Mouse (Mus musculus) right cerebral cortex, postnatal 10 days (tissue): Measurements from ENCODE around the gene Cxcr5.
A peak's percentile ranks its signal among the peaks of the same experiment; 100 is the strongest.

Source experiments
- DNase-seq, 2 experiments: peaks; one replicate each; pipeline ENCODE4 v3.0.0; 2021; ENCODE audit warnings: low spot score in 2 of 2

Cxcr5 gene

DNA sequence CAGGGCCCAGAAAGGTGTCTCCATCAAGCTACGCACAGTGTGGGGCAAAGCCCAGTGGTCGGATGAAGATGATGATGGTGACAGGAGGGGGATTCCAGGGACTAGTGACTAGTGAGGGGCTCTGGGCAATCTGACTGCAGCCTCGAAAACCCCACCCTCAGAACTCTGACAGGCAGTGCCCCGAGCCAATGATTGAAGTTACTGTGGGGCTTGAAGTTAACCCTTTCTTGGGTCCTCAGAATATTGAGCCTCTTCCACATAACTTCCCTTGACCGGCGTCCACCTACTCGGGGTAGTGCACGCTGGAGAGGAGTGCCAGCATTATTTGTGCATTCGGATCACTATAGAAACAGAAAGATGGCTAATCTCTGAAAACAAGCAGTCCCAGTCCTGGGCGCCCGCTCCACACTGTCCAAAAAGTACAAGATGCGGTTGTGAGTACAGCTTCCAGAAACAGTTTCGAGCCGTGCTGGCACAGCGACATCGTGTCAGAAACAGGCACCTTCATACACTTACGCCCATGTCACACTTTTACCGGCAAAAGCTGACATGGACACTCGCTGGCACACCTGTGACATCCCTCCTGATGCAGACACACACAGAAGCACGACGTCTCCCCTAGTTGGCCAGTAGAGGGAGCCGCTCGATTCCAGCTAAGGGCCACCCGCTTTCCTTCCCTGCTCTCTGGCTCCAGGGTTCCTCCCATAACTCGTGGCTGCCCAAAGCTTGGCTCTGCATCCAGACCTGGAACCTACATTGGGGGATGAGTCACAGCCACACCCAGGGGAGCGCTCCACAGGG lies 81.8 kb downstream of the Cxcr5 start:
- peak; percentile 94 to 95 for DNase-seq

DNA sequence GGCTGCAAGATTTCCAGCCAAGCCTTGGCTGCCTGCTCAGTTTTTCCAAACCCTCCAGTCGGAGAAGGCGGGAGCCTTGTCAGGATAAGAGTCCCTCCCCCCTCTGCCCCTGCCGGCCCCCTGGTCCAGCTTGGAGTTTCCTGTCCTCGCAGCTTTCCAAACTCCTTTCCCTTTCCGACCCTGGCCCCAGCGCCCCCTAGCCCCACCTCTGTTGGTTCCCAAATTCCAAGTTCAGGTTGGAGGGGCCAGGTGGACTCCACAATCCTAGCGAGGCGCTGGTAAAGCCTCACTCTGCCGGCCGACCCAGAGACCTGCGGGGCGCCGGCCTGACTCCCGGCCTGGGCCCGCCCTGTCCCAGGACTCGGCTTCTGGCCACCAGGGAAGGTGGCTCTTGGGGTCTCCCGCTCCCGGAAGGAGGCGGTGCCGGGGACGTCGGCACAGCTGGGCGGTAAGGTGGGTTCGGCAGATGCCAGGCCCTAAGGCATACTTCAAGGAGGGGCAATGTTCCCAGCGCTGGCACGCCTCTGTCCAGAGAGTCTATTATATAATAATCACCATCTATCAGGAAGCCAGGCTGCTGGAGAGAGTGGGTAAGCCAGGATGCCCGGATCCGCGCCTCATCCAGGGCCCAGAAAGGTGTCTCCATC lies 82.6 kb downstream of the Cxcr5 start:
- DNase-seq, result peak; percentile 86 to 89

DNA sequence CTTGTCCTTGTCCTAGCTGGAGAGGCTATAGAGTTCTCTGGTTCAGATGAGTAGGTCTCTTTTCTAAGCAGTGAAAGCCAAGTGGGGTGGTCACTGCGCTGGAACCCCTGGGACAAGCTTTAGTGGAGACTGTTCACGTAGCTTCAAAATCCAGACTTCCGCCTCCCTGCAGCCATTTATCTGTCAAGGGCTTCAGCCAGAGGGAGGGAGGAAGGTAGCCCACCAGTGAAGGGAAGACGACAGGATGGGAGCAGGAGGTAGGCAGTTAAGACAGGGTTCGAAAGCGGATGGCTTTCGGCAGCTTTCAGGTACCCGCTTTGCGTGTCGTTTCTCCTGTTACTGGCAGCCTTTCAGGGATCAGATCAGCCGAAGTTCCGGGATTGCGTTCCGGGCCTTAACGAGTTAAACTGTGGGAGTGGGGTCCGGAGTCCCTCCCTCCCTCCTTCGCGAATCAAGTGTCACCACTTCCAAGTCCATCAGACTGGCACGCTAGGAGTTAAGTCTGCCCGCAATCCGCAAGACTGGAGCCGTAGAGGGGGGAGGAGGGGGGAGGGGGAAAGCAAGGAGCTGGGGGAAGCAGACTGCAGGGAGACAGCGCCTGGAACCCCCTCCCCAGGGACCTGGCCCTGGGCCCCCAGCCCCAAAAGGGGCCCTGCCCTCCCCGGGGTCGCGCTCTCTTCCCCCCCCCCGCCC lies 83.3 kb downstream of the Cxcr5 start:
- DNase-seq, result peak; percentile 87 to 92

DNA sequence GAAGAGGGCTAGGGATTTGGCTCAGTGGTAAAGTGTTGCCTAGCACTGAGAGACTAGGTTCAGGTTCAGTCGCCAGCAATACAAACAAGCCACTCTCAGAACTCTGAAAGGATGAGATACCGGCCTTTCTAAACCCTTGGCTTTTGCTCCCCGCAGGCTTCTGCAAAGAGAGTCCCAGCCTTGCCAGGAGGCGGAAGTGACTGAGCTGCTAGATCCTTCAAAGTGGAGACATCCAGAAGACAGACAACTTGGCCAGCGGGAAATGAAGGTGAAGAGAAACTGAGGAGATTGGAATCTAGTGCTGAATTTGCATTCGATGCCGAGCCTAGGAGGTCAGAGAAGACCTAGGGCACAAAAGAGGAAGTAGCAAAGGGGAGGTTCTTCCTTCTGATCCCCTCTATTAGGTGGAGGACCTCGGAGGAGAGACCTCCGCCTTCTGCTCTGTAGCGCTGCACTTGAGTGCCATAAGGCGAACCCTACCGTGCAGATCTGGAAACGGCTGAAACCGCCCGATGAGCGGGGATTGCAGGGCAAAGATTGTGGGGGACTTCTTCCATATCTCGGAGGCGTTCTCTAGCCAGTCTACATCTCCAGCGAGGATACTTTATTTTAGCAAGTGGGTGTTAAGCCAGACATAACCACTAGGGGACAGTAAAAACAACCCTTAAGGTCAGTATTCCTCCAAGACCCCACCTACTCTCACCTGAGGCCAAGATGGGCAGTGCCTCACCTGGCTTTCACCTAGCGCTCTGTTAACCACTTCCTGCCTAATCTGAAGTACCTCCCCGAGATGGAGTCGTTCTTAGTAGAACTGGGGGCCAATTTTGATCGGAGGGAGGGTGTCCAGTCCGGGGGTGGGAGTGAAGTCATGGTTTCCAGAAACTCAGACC lies 84.1 kb downstream of the Cxcr5 start:
- peak in 1 of 2 experiments; percentile 58 for DNase-seq

DNA sequence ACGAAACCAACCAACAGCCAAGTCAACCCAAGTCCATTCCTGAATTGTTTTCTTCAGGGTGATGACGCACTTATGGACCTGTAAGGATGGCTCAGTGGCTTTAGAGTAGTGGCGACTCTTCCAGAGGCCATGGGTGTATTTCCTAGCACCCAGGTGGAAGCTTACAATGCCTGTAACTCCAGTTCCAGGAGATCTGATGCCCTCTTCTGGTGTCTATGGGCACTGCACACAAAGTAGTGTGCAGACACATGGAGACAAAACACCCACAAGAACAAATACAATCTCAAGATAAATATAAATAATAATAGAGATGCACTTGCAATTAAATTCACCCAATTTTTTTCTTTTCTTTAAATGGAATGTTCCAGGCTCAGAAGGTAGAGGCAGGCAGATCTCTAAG lies 85.7 kb downstream of the Cxcr5 start:
- no peak for DNase-seq

DNA sequence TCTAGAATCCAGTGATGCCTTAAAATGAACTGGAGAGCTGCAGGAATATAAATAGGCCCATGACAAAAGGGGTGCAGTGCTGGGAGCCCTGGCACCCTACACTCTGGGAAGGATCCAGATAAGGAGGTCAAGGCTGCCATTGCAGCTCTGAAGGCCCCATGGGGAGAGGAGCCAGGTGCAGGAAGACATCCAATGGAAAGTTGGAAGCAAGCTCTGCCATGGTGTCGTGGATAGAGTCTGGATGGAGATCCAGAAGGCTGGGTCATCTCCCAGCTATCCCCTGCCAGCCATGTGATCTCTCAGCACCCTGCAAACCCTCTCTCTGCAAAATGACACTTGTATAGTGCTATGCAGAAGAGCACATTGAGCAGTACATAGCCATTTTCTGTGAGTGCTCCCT lies 87.3 kb downstream of the Cxcr5 start:
- no peak for DNase-seq

DNA sequence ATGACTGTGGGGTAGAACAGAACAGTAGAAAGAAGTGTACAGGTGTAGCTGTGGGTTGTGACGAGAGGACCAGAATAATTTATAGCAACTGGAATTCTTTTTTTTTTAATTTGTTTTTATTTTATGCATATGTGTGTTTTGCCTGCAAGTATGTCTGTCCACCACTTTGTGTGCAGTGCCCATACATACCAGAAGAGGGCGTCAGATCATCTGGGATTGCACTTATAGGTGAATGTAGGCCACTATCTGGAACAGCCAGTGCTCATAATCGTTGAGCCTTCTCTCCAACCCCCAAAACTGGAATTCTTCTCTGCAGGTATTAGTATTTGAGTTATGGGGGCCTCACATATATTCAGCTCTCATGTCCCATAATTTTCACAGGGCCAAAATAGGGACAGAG lies 88.5 kb downstream of the Cxcr5 start:
- DNase-seq, result no peak

DNA sequence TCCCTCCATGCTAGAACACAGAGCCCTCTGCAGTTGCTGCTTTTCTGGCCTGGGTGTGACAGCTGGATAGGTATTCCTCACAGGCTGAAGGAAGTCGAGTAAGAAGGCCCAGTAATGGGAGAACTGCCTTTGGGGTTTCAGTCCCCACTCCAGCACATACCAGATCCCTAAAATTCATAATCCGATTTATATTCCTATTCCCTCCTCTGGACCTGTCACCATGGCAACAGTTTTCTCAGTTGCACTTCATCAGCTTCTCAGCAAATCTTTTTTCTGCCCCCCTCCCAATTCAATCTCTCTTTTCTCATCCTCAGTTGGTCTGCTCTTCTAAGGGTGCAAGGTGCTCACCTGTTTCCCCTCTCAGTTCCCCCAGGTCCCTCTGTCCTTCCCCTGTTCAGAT lies 92.9 kb downstream of the Cxcr5 start:
- DNase-seq, result peak in 1 of 2 experiments; percentile 74

DNA sequence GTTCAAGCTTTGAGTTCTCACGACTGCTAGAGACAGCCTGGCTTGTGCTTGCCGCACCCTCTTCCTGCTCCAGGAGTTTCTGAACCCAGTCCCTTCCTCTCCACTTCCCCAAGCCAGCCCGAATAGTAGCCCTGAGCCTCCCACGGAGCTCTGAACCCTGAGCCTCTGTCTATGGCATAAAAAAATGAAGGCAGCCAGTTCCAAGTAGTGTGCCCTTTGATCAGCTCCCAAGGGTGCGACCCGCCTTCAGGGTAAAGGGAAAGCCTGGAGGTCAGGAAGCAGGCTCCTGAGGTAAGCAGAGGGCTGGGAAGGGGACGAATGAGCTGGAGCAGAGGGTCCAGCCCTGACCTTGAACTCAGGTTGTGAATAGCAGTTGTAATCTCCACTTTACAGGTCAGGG lies 93.5 kb downstream of the Cxcr5 start:
- no peak for DNase-seq

DNA sequence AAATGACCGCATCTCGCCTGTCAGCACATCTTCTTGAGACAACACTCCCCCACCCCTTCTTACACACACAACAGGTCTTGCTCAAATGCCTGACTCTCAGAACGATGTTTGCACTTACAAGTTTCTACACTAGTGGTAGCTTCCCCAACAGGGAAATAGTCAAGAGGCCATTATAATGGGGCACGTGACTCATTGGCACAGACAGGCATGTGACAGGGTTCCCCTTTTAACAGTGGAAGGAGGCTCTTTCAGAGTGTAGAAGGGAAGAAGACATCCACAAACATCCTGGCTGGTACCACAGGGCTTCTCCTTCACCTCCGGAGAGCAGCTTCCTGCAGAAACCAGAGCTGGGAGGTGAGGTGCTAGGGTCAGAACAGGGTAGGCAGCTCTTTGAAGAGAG lies 99.7 kb downstream of the Cxcr5 start:
- DNase-seq, result no peak
